Mouse (Mus musculus) hematopoietic multipotent progenitor cell, adult 10-12 weeks (in vitro differentiated cells): ENCODE results near the gene Gm20449. TPM values are rescaled to one million over a fixed set of nuclear protein-coding genes. Genes with fewer than 3 reads are reported as not detected.

Experiments used
- polyA plus RNA-seq: library from polyadenylated mRNA; stranded (reverse); fragments of >175 nt; gene quantifications from 2 replicates; pipeline ENCODE4 v1.2.3, GENCODE M21; 2012; ENCODE audit warnings: low replicate concordance

The Gm20449 gene
- polyA plus RNA-seq, result not detected in 2 replicates

DNA sequence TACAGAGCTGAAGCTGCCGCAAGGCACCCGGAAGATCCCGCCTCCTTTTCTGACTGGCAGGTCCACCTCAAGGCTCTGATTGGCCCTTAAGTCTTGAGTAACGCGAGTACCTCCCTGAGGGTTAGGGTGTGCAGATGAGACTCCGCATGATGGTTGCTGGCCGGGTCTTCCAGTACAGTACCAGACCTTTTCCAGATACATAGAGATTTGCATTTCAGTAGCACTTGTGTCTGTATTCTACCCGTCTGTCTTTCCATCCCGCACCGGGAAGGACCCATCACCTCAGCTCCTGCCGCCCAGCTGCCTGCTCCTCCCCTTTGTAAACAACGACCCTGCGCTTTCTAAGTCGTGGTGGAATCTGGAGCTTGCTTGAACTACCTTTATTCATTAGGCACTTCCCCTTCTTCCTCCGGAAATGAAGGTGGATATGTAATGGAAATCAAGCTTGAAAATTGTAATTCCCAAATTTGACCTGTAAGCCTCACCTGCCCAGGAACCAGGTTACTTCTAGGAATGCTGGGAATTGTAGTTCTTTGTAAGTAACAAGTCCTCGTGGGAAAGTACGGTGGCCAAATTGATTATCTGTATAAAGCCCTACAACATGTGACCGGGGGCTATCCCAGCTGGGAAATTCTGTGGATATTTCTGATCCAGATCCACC, at the start of gene Gm20449, which contains the start of gene AW146154:
Gm20449 (minus strand) TSS at position 29 of the 661 bp plus-strand sequence.
AW146154 (minus strand) TSS at position 502 of the 661 bp plus-strand sequence.

DNA sequence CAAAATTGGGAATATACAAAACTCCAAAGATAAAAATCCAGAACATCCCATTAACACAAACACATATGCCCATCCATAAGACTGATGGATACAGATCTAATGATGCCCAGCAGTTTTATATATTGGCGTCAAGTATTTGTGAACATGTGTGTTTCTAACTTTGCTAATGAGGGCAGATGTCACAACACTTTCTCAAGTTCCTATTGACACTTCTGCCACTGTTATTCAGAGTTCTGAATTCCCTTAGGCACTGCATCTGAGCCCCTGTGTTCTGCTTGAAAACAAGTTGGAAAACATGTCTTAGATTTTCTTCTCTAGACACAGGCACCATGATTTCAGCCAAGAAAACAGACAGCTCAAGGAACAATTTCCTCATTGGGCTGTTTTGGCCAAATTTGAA, 50.6 kb downstream of the Gm20449 start, which contains the start of gene Vmn2r57:
Vmn2r57 (minus strand) TSS at position 101 of the 400 bp plus-strand sequence.

DNA sequence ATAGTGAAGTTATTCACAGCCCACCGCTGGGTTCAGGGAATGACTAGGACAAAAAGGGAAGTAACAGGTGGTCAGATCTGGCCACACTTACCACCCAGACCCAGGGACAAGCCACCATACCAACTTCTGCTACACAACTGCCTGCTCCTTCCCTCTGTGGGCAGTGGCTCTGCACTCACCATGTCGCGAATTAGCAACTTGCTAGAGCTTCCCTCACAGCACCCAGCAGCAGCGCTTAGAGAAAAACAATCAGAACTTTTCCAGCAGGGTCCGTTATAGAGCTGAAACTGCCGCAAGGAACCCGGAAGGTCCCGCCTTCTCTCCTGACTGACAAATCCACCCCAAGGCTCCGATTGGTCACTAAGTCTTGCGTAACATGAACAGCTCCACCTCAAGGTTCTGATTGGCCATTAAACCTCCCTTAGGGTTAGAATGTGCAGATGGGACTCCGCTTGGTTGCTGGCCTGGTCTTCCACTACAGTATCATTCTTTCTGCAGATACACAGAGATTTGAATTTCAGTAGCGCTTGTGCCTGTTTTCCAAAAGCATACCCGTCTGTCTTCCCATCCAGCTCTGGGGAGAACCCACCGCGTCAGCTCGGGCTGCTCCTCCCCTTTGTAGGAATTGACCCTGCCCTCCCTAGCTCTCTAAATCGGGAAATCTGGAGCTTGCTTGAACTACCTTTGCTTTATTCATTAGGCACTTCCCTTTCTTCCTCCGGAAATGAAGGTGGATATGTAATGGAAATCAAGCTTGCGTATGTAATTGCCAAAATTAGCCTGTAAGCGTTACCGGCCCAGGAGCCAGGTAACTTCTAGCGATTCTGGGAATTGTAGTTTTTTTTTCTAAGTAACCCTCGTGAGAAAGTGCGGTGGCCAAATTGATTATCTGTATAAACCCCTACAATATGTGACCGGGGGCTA, 105.9 kb downstream of the Gm20449 start, which contains the start of gene AI987944:
AI987944 (minus strand) TSS at position 332 of the 924 bp plus-strand sequence.

Other genes starting within 250 kb of the Gm20449 start
- 1.6 and 1.9 TPM in 2 replicates for gene AI987944, start 106.0 kb downstream of the Gm20449 start, polyA plus RNA-seq
- gene Vmn2r57, start 50.7 kb downstream of the Gm20449 start, polyA plus RNA-seq, result not detected in 2 replicates
- gene AW146154, start 473 bp upstream of the Gm20449 start, polyA plus RNA-seq, result 0.39 and 0.88 TPM in 2 replicates
- gene Gm6871, start 74.2 kb upstream of the Gm20449 start, polyA plus RNA-seq, result not detected in 2 replicates
- gene 2610021A01Rik, start 99.8 kb upstream of the Gm20449 start, polyA plus RNA-seq, result 0.39 and 1.3 TPM in 2 replicates
- gene Zfp788, start 133.8 kb upstream of the Gm20449 start, polyA plus RNA-seq, result 0.23 and 0.56 TPM in 2 replicates